Mouse (Mus musculus) lung, embryonic 16.5 days (tissue): ENCODE measurements at regions not wholly inside any gene's neighbourhood (a gene's known extent, or its start where the extent isn't known, plus 50 kb on each side); places are given as distances from the start of the nearest gene placed in this dataset.

ENCODE experiments used
- ATAC-seq: fragments of 200-750 bp; cut with Nextera tagmentation; 2 replicates; pipeline ENCODE4 v1.8.0; 2017; ENCODE audit warnings: low read depth, mild to moderate bottlenecking, moderate library complexity
- H3K27ac ChIP-seq: fragments of 300-500 bp; sonication (generic); 2 replicates; pipeline ENCODE4 v1.5.1; 2014; ENCODE audit warnings: mild to moderate bottlenecking, control low read depth, low read length
- H3K27me3 ChIP-seq: fragments of 300-500 bp; sonication (generic); 2 replicates; pipeline ENCODE4 v1.6.1; 2014; ENCODE audit warnings: low read depth, low read length, mixed read lengths; ENCODE audit not compliant: control insufficient read depth, insufficient read depth
- H3K36me3 ChIP-seq: fragments of 300-500 bp; sonication (generic); 2 replicates; pipeline ENCODE4 v1.6.1; 2014; ENCODE audit warnings: low read length; ENCODE audit not compliant: control insufficient read depth, insufficient read depth
- H3K4me1 ChIP-seq: fragments of 300-500 bp; sonication (generic); replicated peaks from 2 replicates; pipeline ENCODE4 v1.6.1; 2014; ENCODE audit warnings: low read length, mixed read lengths; ENCODE audit not compliant: control insufficient read depth, insufficient read depth
- H3K4me2 ChIP-seq: fragments of 300-500 bp; sonication (generic); 2 replicates; pipeline ENCODE4 v1.6.1; 2014; ENCODE audit warnings: low read depth, low read length, control low read depth
- H3K4me3 ChIP-seq: fragments of 300-500 bp; sonication (generic); 2 replicates; pipeline ENCODE4 v1.5.1; 2014; ENCODE audit warnings: mild to moderate bottlenecking, low read length, control low read depth
- H3K9ac ChIP-seq: fragments of 300-500 bp; sonication (generic); 2 replicates; pipeline ENCODE4 v1.6.1; 2014; ENCODE audit warnings: low read length, control low read depth
- H3K9me3 ChIP-seq: fragments of 300-500 bp; sonication (generic); 2 replicates; pipeline ENCODE4 v1.6.1; 2016; ENCODE audit warnings: low read length; ENCODE audit not compliant: control insufficient read depth
- WGBS: fragments of 180-500 bp; shearing (Covaris S2); extraction: QIAGEN DNeasy Blood & Tissue Kit; methylation state at CpG from one replicate; pipeline ENCODE4 v1.1.7; 2014; 5-methylcytosine and 5-hydroxymethylcytosine counted together

DNA sequence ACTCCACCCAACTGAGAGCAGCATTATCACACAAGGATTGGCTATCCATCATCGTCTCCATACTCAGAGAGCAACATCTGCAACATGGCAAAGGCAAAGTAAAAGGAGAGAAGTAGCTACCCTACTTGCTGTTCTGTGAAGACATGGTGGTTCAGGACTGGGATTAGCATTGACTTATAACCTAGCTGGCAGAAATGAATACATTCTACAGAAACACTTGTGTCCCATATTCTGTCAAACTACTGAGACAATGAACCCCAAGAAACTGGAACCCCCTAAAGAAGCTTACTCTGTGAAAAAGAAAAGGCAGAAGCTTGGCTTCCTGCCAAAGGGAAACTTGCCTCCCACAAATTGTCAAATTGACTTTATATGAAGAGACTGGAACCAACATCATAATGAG is 446.1 kb upstream of the Castor2 start:
- Histone ChIP-seq H3K4me1 (no peaks in the 10 kb centered on the region), H3K27me3 (no peaks in the 10 kb centered on the region), H3K36me3 (no peaks in the 10 kb centered on the region), H3K9ac (no peak overlapping the region), H3K27ac (no peak overlapping the region), H3K4me2 (no peak overlapping the region), H3K9me3 (no peaks in the 10 kb centered on the region), H3K4me3 (no peak overlapping the region)
- WGBS: 80% methylated on average over 1 of the region's 1 CpGs
- no peak for ATAC-seq

DNA sequence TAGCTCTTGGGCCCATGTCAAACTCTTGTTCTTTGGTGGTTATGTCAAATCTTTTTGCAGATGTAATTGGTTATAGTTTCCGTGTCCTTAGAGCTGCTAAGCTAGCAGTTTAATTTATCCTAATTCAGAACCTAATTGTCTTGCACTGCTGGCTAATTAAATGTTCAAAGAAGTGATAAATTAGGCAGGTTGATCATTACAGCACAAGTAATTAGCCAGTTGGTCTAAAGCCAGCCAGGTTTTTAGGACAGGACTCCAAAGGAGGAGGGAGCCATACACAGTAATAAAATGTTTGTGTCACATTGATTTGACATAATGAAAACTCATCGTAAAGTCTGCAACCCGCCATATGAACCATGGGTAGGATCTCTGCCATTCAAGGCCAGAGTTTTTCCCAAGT is 449.3 kb upstream of the Castor2 start:
- Histone ChIP-seq H3K27ac (no peak overlapping the region), H3K36me3 (no peaks in the 10 kb centered on the region), H3K9me3 (no peaks in the 10 kb centered on the region), H3K4me1 (no peaks in the 10 kb centered on the region), H3K9ac (no peak overlapping the region), H3K4me3 (no peak overlapping the region), H3K27me3 (no peaks in the 10 kb centered on the region), H3K4me2 (no peak overlapping the region)
- 94% methylated on average over 3 of the region's 3 CpGs for WGBS
- no peak for ATAC-seq

DNA sequence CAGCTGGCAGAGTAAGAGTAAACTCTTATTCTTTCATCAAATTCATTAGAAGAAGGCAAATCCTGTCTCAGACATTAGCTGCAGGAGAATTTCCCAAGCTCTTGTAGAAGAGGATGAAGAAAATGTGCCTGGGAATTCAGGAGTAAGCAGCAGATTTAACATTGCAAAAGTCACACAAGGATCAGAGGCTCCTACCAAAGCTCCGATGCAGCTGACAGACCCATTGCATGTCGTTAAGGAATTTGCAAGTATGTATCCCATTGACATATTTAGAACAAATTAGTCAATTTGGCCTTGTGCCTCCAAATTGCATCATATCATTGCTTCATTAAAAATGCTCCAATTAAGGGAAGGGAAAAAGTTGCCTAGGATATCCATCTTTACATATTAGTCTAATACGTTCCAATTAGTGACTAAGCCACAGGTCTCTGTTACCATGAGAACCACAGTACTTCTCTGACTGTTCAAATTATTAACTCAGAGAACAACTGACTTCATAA is 453.8 kb upstream of the Castor2 start:
- H3K27me3 ChIP-seq: no peaks in the 10 kb centered on the region
- no peak overlapping the region for H3K4me2 ChIP-seq
- H3K9ac ChIP-seq: no peak overlapping the region
- 77% methylated on average over 3 of the region's 3 CpGs for WGBS
- no peak overlapping the region for H3K27ac ChIP-seq
- no peaks in the 10 kb centered on the region for H3K36me3 ChIP-seq
- H3K4me3 ChIP-seq: no peak overlapping the region
- H3K9me3 ChIP-seq: no peaks in the 10 kb centered on the region
- ATAC-seq: no peak
- no peaks in the 10 kb centered on the region for H3K4me1 ChIP-seq

DNA sequence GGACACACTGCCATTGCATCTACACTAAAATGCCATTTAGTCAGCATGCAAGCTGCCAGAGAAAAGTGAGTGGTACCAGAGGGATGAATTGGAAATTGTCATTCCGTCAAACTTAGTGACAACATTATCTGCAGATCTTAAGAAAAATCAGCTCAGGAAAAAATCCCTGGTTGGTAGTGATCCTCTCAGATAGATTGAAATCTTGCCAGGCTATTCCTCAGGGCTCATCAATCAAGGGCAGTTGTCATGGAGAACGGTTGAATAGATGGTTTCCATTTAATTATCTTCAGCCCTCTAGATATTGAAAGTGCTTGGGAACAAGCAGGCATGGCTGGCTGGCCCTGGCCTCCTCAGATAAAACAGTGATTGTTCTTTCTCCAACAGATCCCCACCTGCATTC is 456.2 kb upstream of the Castor2 start:
- Histone ChIP-seq H3K4me2 (no peak overlapping the region), H3K9ac (no peak overlapping the region), H3K36me3 (no peaks in the 10 kb centered on the region), H3K27ac (no peak overlapping the region), H3K27me3 (no peaks in the 10 kb centered on the region), H3K4me1 (no peaks in the 10 kb centered on the region), H3K4me3 (no peak overlapping the region), H3K9me3 (no peaks in the 10 kb centered on the region)
- WGBS: 45% methylated on average over 2 of the region's 2 CpGs
- no peak for ATAC-seq

DNA sequence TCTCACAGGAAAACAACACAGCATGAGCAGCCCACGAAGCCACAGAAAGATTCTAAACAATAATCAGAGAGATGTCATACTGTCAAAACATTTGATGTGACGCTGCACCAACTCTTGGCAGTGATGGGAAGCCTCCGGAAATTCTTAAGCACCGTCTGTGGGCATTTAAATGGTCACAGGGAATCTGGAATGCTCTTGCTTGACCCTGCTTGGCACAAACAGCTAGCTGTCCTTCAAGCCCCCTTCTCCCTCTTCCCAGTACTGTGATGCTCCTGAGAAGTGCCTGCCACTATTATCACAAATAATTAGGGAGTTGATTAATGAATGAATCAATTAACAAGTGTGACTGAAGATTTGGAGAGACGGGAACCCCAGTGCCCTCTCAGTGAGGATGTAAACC is 465.0 kb upstream of the Castor2 start:
- H3K27me3 ChIP-seq: no peaks in the 10 kb centered on the region
- H3K4me2 ChIP-seq: no peak overlapping the region
- no peak for ATAC-seq
- no peak overlapping the region for H3K9ac ChIP-seq
- H3K4me1 ChIP-seq: no peaks in the 10 kb centered on the region
- H3K27ac ChIP-seq: no peak overlapping the region
- WGBS: 25% methylated on average over 5 of the region's 5 CpGs
- H3K36me3 ChIP-seq: no peaks in the 10 kb centered on the region
- H3K4me3 ChIP-seq: no peak overlapping the region
- H3K9me3 ChIP-seq: no peaks in the 10 kb centered on the region

DNA sequence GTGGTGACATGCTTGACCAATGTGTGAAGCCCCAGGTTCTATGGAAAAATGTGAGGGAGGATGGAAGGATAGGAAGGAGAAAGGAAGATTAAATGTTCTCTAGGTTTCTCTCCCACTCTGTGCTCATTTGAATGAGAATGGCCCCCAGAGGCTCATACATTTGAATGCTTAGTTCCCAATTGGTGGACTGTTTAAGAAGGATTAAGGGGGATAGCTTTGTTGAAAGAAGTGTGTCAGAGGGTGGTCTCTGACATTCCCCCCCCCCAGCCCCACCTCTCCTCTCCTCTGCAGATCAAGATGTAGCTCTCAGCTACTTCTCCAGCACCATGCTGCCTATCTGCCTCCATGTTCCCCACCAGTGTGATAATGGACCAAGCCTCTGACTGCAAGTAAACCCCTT is 467.7 kb upstream of the Castor2 start:
- Histone ChIP-seq H3K27ac (no peak overlapping the region), H3K9me3 (no peaks in the 10 kb centered on the region), H3K9ac (no peak overlapping the region), H3K27me3 (no peaks in the 10 kb centered on the region), H3K4me1 (no peaks in the 10 kb centered on the region), H3K36me3 (no peaks in the 10 kb centered on the region), H3K4me2 (no peak overlapping the region), H3K4me3 (no peak overlapping the region)
- ATAC-seq: no peak

DNA sequence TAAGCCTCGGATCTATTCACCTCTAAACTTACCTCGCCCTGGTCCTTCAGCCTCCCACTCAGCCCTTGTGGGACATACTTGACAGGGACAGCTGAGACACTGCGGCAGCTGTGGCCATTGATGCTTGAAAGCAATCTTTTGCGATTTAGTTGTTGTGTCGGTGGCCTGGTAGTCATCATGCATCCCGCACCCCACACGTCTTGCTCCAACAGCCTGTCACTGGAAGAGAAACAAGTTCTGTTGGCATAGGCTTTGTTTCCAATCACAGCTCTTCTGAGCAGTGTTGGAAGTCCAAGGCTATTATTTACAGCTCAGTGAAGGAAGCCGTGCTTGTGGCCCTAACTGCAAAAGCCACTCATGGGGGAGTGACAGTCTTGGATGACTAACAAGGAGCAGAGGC is 480.2 kb upstream of the Castor2 start:
- Histone ChIP-seq H3K4me3 (no peak overlapping the region), H3K27ac (no peak overlapping the region), H3K36me3 (no peaks in the 10 kb centered on the region), H3K4me1 (no peaks in the 10 kb centered on the region), H3K9me3 (no peaks in the 10 kb centered on the region), H3K9ac (no peak overlapping the region), H3K4me2 (no peak overlapping the region), H3K27me3 (no peaks in the 10 kb centered on the region)
- ATAC-seq: no peak
- 63% methylated on average over 8 of the region's 8 CpGs for WGBS

DNA sequence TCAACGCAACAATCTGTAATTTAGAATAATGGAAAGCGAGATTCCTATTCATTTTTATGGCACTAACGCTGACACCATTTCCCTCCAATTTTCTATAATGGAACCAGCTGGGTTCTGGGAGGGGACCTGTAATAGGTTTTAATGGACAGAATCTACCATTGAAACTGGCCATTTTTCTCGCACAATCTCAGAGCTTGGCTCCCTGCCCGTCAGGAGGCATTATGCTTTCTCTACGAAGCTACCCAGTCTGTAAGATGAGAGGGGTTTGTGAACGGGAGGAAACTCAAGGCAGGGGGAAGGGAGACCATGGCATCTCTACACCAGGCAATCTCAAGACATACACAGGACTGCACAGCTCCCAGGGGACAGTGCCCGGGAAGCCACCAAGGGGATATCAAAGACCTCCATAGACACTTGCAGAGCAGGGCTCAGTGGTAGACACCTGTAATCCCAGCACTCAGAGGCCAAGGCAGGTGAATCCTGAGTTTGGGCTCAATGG is 498.2 kb upstream of the Castor2 start:
- H3K9ac ChIP-seq: no peak overlapping the region
- no peaks in the 10 kb centered on the region for H3K9me3 ChIP-seq
- no peaks in the 10 kb centered on the region for H3K27me3 ChIP-seq
- no peaks in the 10 kb centered on the region for H3K36me3 ChIP-seq
- H3K27ac ChIP-seq: no peak overlapping the region
- H3K4me2 ChIP-seq: no peak overlapping the region
- WGBS: 56% methylated on average over 8 of the region's 8 CpGs
- no peak for ATAC-seq
- no peak overlapping the region for H3K4me3 ChIP-seq
- no peaks in the 10 kb centered on the region for H3K4me1 ChIP-seq

DNA sequence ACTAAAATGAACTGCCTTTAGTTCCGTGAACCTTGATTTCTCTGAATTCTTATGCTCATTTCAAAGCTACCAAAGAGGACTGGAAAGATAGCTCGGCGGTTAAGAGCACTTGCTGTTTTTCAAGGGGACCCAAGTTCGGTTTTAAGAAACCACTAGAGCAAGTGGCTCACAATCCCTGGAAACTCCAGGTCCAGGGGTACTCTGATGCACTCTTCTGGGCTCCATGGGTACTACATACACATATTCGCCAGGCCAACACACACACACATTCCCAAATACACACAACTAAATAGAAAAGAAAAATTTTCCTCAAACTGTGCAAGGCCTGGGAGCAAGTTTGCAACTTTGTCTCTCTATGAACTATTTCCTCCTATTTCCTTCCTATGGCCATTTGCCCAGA is 498.9 kb upstream of the Castor2 start:
- H3K4me3 ChIP-seq: no peak overlapping the region
- no peak overlapping the region for H3K27ac ChIP-seq
- no peak overlapping the region for H3K4me2 ChIP-seq
- no peaks in the 10 kb centered on the region for H3K27me3 ChIP-seq
- no peaks in the 10 kb centered on the region for H3K36me3 ChIP-seq
- no peak overlapping the region for H3K9ac ChIP-seq
- WGBS: 46% methylated on average over 5 of the region's 5 CpGs
- H3K9me3 ChIP-seq: no peaks in the 10 kb centered on the region
- H3K4me1 ChIP-seq: no peaks in the 10 kb centered on the region
- ATAC-seq: no peak

DNA sequence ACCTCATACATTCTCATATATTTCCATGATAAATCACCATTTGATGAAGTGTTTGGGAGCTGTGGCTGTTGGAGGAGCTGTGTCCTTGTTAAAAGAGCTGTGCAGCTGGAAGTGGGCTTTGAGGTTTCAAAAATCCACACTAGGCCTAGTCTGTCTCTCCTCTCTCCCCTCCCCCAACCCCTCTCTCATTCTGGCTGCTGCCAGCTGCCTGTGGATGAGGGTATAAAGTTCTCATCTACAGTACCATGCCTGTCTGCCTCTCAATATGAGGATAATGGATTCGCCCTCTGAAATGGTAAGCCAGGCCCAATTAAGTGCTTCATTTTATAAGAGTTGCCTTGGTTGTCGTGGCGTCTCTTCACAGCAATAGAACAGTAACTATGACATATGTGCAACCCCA is 501.4 kb upstream of the Castor2 start:
- H3K4me1 ChIP-seq: no peaks in the 10 kb centered on the region
- H3K27me3 ChIP-seq: no peaks in the 10 kb centered on the region
- H3K9ac ChIP-seq: no peak overlapping the region
- H3K36me3 ChIP-seq: no peaks in the 10 kb centered on the region
- H3K9me3 ChIP-seq: no peaks in the 10 kb centered on the region
- no peak overlapping the region for H3K27ac ChIP-seq
- no peak overlapping the region for H3K4me2 ChIP-seq
- no peak overlapping the region for H3K4me3 ChIP-seq
- ATAC-seq: no peak
- 88% methylated on average over 3 of the region's 3 CpGs for WGBS
